Mouse (Mus musculus): ENCODE measurements around the gene Ccdc93. TPM values are rescaled to one million over a fixed set of nuclear protein-coding genes. Genes with fewer than 3 reads are reported as not detected.
A peak's percentile ranks its signal among the peaks of the same experiment; 100 is the strongest.

The Ccdc93 gene
- 8.0 and 8.8 TPM in 2 replicates for polyA plus RNA-seq (2015; fragmentation: Nextera tagmentation; extraction: Ambion mirVana)

DNA sequence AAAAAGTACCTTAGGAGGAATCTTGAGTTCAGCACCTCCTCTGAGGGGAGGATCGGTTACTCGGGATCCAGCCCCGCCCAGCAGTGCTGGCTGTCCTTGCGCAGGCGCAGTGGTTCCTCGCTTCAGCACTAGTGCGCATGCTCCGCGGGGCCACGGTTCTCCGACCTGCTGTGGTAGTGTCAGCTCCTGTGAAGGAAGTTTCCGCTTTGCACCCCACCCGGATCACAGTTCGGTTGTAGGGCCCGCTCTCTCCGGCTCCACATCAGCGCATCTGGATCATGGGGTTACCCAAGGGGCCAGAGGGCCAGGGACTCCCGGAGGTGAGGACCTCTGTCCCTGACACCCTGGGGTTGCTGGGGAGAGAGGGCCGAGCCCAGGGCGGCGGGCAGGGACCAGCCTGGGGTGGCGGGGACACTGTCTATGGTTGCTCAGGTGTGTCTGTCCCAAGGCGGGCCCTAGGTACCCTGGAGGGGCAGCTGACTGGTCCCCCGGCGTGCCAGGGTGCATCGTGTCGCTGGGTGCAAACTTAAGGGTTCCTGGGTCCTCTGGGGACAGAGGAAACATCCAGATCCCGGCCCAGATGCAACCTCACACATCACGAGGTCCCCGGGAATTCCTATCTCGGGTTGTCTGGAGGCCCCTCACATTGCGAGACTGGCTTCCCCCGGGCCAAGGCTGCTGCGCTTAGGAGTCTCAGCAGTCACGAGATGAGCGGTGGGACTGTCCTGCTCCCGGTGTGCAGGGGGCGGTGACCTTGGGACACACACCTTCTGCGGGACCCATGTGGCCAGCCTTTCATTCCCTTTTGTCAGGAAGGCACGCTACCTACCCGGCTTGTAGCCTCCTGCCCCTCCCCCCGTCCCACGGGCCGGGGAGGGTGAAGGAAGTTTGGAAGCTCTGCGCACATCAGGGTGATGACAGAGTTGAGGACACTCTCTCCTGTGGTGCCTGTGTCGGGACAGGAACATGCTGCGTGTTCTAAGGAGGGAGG is at the start of gene Ccdc93:
TSS of gene Ccdc93 (plus strand) at position 112 of the 991 bp plus-strand sequence.
- H3K9ac ChIP-seq (ENCODE audit: low read length): peak within 1 kb of the TSS; percentile 96
- peak within 1 kb of the TSS; percentile 92 for H3K4me3 ChIP-seq (ENCODE audit: low read length)
- H3K36me3 ChIP-seq (ENCODE audit: control insufficient read depth, insufficient read depth): peaks cover 7% of the 10 kb centered on the region; the same call in 1 of the 2 replicates
- H3K4me1 ChIP-seq (ENCODE audit: control insufficient read depth, insufficient read depth, low read length): peaks cover 9% of the 10 kb centered on the region
- H3K27me3 ChIP-seq (ENCODE audit: control insufficient read depth, insufficient read depth, low read length): no peaks in the 10 kb centered on the region
- H3K27ac ChIP-seq (ENCODE audit: low read length): peak within 1 kb of the TSS; percentile 68; the same call in 1 of the 2 replicates
- ATAC-seq (replicated peaks; ENCODE audit: extremely low read depth, insufficient read depth, low FRiP score): peak; percentile 93
- peak within 1 kb of the TSS; percentile 96 for H3K4me2 ChIP-seq (ENCODE audit: low read depth, low read length)
- H3K9me3 ChIP-seq (replicated peaks; ENCODE audit: control insufficient read depth, low read length): no peaks in the 10 kb centered on the region
- under 1% methylated on average over 47 of the region's 47 CpGs for WGBS

DNA sequence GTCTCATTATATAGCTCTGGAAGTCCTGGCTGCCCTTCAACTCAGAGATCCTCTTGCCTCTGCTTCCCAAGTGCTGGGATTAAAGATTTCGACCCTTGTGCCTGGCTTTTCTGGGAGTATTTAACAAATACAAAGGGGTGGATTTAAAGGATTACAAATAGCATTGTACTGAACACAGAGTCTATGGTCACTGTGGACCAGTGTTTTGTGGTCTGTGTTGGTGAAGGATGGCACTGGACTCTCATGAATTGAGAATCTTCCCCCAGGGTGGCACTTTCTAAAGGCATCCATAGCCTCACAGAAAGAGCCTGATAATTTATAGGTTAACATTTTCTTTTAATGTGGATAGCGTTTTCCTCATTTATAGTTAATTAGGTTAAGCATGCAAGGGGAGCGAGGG is 49.3 kb upstream of the Ccdc93 start:
- no peaks in the 10 kb centered on the region for H3K27me3 ChIP-seq (ENCODE audit: control insufficient read depth, insufficient read depth, low read length)
- ATAC-seq (replicated peaks; ENCODE audit: extremely low read depth, insufficient read depth, low FRiP score): no peak
- H3K9me3 ChIP-seq (replicated peaks; ENCODE audit: control insufficient read depth, low read length): no peaks in the 10 kb centered on the region
- no peak overlapping the region for H3K27ac ChIP-seq (ENCODE audit: low read length)
- no peak overlapping the region for H3K4me3 ChIP-seq (ENCODE audit: low read length)
- no peak overlapping the region for H3K4me2 ChIP-seq (ENCODE audit: low read depth, low read length)
- no peak overlapping the region for H3K9ac ChIP-seq (ENCODE audit: low read length)
- H3K36me3 ChIP-seq (ENCODE audit: control insufficient read depth, insufficient read depth): no peaks in the 10 kb centered on the region
- no peaks in the 10 kb centered on the region for H3K4me1 ChIP-seq (ENCODE audit: control insufficient read depth, insufficient read depth, low read length)
- 78% methylated on average over 3 of the region's 3 CpGs for WGBS

DNA sequence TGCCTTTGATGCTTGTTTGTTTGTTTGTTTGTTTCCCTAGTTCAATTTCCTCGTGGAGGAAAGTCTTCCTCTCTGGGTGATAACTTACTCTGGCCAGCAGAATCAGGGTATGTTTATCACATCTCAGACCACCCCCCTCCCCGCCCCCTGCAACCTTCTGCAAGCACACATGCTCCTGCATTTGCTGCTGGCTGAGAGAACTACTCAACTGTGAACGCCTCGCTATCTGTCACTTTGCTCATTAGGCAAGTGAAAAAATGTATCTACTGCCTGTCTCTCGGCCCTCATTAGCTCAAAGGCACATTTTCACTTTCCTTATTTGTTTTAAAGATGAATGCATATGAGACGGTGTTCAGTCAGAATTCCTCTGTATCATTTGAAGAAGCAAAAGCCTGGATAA is 42.5 kb upstream of the Ccdc93 start:
- 36% methylated on average over 6 of the region's 6 CpGs for WGBS

DNA sequence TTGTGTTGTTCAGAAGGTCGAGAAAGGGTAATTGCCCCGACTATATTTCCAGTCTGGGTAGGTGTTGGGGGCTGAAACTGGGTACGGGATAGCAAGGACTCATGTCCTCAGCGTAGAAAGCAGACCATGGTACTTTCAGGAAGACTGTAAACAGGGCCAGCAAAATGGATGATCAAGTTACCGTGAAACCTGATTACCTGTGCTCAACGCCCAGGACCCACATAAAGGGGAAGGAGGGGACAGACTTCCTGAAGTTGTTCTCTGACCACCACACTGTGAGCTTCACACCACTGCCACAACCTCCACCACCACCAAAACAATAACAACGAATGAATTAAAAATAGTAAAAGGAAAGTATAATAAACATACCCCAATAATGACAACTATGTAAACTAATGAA is 42.1 kb upstream of the Ccdc93 start:
- Histone ChIP-seq H3K36me3 (ENCODE audit: control insufficient read depth, insufficient read depth) (no peaks in the 10 kb centered on the region), H3K27ac (ENCODE audit: low read length) (no peak overlapping the region), H3K4me1 (ENCODE audit: control insufficient read depth, insufficient read depth, low read length) (no peaks in the 10 kb centered on the region), H3K9me3 (replicated peaks; ENCODE audit: control insufficient read depth, low read length) (no peaks in the 10 kb centered on the region), H3K4me3 (ENCODE audit: low read length) (no peak overlapping the region), H3K9ac (ENCODE audit: low read length) (no peak overlapping the region), H3K4me2 (ENCODE audit: low read depth, low read length) (no peak overlapping the region), H3K27me3 (ENCODE audit: control insufficient read depth, insufficient read depth, low read length) (no peaks in the 10 kb centered on the region)
- WGBS: 60% methylated on average over 7 of the region's 7 CpGs
- no peak for ATAC-seq (replicated peaks; ENCODE audit: extremely low read depth, insufficient read depth, low FRiP score)

More for the DNA sequence above, 42.5 kb upstream of the Ccdc93 start:
- no peaks in the 10 kb centered on the region for H3K4me1 ChIP-seq (ENCODE audit: control insufficient read depth, insufficient read depth, low read length)
- no peak overlapping the region for H3K9ac ChIP-seq (ENCODE audit: low read length)
- no peaks in the 10 kb centered on the region for H3K36me3 ChIP-seq (ENCODE audit: control insufficient read depth, insufficient read depth)
- no peak for ATAC-seq (replicated peaks; ENCODE audit: extremely low read depth, insufficient read depth, low FRiP score)
- no peak overlapping the region for H3K4me3 ChIP-seq (ENCODE audit: low read length)
- H3K27me3 ChIP-seq (ENCODE audit: control insufficient read depth, insufficient read depth, low read length): no peaks in the 10 kb centered on the region
- H3K4me2 ChIP-seq (ENCODE audit: low read depth, low read length): no peak overlapping the region
- H3K27ac ChIP-seq (ENCODE audit: low read length): no peak overlapping the region
- H3K9me3 ChIP-seq (replicated peaks; ENCODE audit: control insufficient read depth, low read length): no peaks in the 10 kb centered on the region

DNA sequence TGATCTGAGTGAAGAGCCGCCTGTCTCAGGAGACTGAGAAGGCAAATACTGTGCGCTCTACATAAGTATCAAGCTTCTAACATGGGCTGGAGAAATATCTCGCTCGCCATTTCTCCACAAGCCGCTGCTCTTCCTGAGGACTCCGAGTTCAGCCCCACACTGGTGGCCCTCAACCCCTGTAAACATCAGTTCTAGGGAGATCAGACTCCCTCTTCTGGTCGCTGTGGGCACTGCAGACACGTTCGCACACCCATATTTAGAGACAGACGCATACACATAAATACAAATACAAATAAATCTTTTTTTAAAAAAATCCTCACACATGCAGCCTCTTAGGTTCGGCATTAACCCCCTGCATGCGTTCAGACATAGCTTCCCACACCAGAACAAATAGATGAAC is 41.3 kb upstream of the Ccdc93 start:
- H3K27me3 ChIP-seq (ENCODE audit: control insufficient read depth, insufficient read depth, low read length): no peaks in the 10 kb centered on the region
- H3K4me2 ChIP-seq (ENCODE audit: low read depth, low read length): no peak overlapping the region
- no peak overlapping the region for H3K27ac ChIP-seq (ENCODE audit: low read length)
- no peaks in the 10 kb centered on the region for H3K36me3 ChIP-seq (ENCODE audit: control insufficient read depth, insufficient read depth)
- ATAC-seq (replicated peaks; ENCODE audit: extremely low read depth, insufficient read depth, low FRiP score): no peak
- H3K9me3 ChIP-seq (replicated peaks; ENCODE audit: control insufficient read depth, low read length): no peaks in the 10 kb centered on the region
- no peak overlapping the region for H3K9ac ChIP-seq (ENCODE audit: low read length)
- H3K4me1 ChIP-seq (ENCODE audit: control insufficient read depth, insufficient read depth, low read length): peaks cover 2% of the 10 kb centered on the region; the same call in 1 of the 2 replicates
- WGBS: 86% methylated on average over 12 of the region's 12 CpGs
- H3K4me3 ChIP-seq (ENCODE audit: low read length): no peak overlapping the region

DNA sequence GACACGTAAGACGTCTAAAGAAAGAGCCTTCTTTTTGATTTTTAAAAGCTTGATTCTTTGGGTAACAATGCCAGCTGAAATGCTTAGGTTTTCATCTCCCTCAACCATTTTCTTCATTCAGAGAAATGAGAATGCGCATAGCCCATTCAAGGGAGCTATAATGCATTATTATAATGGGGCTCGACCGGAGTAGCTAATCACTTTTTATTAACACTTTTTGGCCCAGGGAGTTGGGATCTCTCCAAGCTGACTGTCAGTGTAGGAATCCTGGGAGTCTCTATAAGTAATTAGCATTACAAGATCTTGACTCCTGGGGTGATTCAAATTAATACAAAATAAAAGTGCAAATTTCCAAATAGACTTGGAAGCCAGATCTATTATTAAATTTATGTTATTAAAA is 40.8 kb upstream of the Ccdc93 start:
- Histone ChIP-seq H3K27me3 (ENCODE audit: control insufficient read depth, insufficient read depth, low read length) (no peaks in the 10 kb centered on the region), H3K36me3 (ENCODE audit: control insufficient read depth, insufficient read depth) (no peaks in the 10 kb centered on the region), H3K4me3 (ENCODE audit: low read length) (no peak overlapping the region), H3K9me3 (replicated peaks; ENCODE audit: control insufficient read depth, low read length) (no peaks in the 10 kb centered on the region), H3K4me2 (ENCODE audit: low read depth, low read length) (no peak overlapping the region), H3K4me1 (ENCODE audit: control insufficient read depth, insufficient read depth, low read length) (peaks cover 5% of the 10 kb centered on the region; the same call in 1 of the 2 replicates), H3K27ac (ENCODE audit: low read length) (no peak overlapping the region), H3K9ac (ENCODE audit: low read length) (no peak overlapping the region)
- ATAC-seq (replicated peaks; ENCODE audit: extremely low read depth, insufficient read depth, low FRiP score): no peak
- 90% methylated on average over 5 of the region's 5 CpGs for WGBS

DNA sequence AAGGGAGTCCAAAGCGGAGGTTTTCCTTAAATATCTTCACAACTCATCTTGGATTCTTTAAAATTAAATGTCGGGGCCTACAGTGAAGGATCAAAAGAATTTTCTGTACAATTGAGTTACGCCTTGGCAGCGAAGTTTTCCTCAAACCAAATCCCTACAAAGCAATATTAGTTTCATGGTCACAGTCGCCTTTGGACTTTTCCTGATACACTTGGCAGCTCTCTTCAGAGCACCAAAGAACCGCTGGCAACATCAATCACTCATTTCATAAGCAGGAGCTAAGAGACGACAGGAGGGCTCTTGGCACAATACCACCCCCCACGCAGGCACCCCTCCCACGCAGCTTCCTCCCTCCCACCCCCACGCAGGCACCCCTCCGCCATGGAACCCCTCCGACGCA is 40.4 kb upstream of the Ccdc93 start:
- Histone ChIP-seq H3K9me3 (replicated peaks; ENCODE audit: control insufficient read depth, low read length) (no peaks in the 10 kb centered on the region), H3K9ac (ENCODE audit: low read length) (no peak overlapping the region), H3K4me1 (ENCODE audit: control insufficient read depth, insufficient read depth, low read length) (peaks cover 6% of the 10 kb centered on the region; the same call in 1 of the 2 replicates), H3K27me3 (ENCODE audit: control insufficient read depth, insufficient read depth, low read length) (no peaks in the 10 kb centered on the region), H3K4me3 (ENCODE audit: low read length) (no peak overlapping the region), H3K27ac (ENCODE audit: low read length) (no peak overlapping the region), H3K4me2 (ENCODE audit: low read depth, low read length) (no peak overlapping the region), H3K36me3 (ENCODE audit: control insufficient read depth, insufficient read depth) (no peaks in the 10 kb centered on the region)
- WGBS: 67% methylated on average over 13 of the region's 13 CpGs
- no peak for ATAC-seq (replicated peaks; ENCODE audit: extremely low read depth, insufficient read depth, low FRiP score)

DNA sequence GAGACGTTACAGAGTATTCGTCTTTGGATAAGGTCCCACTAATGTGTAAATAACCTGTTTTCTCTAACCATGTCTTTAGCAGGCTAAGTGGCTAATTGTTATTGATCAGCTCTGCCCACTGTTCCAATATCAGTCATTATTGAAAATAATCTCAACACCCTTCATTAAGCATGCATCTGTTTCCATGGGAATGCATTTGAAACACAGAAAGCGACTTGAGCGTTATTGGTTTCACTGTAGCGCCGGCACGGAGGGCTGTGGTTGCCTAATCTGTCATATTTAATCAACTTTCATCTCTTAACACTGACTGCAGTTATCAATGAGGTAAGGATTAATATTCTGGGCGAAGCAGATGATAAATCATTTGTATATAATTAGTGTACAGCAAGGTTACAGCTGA is 40.0 kb upstream of the Ccdc93 start:
- 79% methylated on average over 8 of the region's 8 CpGs for WGBS
- no peaks in the 10 kb centered on the region for H3K36me3 ChIP-seq (ENCODE audit: control insufficient read depth, insufficient read depth)

DNA sequence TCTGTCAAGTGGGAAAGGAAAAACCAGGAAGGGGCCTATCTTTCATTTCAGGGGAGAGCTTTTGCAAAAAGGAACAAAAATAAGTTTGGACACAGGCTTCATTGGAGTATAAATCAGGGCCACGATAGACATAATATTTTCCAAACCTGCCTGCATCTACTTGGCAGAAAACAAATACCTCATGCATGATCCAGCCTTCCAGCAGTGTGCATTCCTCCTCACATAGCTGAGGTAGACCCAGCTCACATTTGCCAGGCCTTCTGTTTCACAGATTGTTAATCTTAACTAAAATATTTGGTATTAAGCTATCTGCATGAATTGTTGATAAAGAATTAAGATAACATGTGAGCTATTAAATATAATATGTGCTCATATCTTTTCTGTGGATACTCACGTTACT is 37.7 kb upstream of the Ccdc93 start:
- Histone ChIP-seq H3K27ac (ENCODE audit: low read length) (no peak overlapping the region), H3K4me3 (ENCODE audit: low read length) (no peak overlapping the region), H3K27me3 (ENCODE audit: control insufficient read depth, insufficient read depth, low read length) (no peaks in the 10 kb centered on the region), H3K36me3 (ENCODE audit: control insufficient read depth, insufficient read depth) (no peaks in the 10 kb centered on the region), H3K4me2 (ENCODE audit: low read depth, low read length) (no peak overlapping the region), H3K9me3 (replicated peaks; ENCODE audit: control insufficient read depth, low read length) (no peaks in the 10 kb centered on the region), H3K4me1 (ENCODE audit: control insufficient read depth, insufficient read depth, low read length) (peaks cover 6% of the 10 kb centered on the region; the same call in 1 of the 2 replicates), H3K9ac (ENCODE audit: low read length) (no peak overlapping the region)
- 54% methylated on average over 2 of the region's 2 CpGs for WGBS
- no peak for ATAC-seq (replicated peaks; ENCODE audit: extremely low read depth, insufficient read depth, low FRiP score)

More for the DNA sequence above, 40.0 kb upstream of the Ccdc93 start:
- Histone ChIP-seq H3K27me3 (ENCODE audit: control insufficient read depth, insufficient read depth, low read length) (no peaks in the 10 kb centered on the region), H3K9ac (ENCODE audit: low read length) (no peak overlapping the region), H3K4me1 (ENCODE audit: control insufficient read depth, insufficient read depth, low read length) (peaks cover 6% of the 10 kb centered on the region; the same call in 1 of the 2 replicates), H3K4me3 (ENCODE audit: low read length) (no peak overlapping the region), H3K9me3 (replicated peaks; ENCODE audit: control insufficient read depth, low read length) (no peaks in the 10 kb centered on the region), H3K4me2 (ENCODE audit: low read depth, low read length) (no peak overlapping the region), H3K27ac (ENCODE audit: low read length) (no peak overlapping the region)
- no peak for ATAC-seq (replicated peaks; ENCODE audit: extremely low read depth, insufficient read depth, low FRiP score)

All from heart, embryonic 16.5 days (tissue).